Mouse (Mus musculus) adrenal gland, postnatal 36 days (tissue): ENCODE data around the gene Tep1. TPM values are rescaled to one million over a fixed set of nuclear protein-coding genes. Genes with fewer than 3 reads are reported as not detected.
A peak's percentile ranks its signal among the peaks of the same experiment; 100 is the strongest.
"Not testable (repeated sequence)": the region's sequence is repeated elsewhere in the genome, so short reads cannot be mapped to it uniquely, and the experiment has no call there.

ENCODE experiments used
- DNase-seq, 2 experiments: peaks; one replicate each; pipeline ENCODE4 v3.0.0; 2021; ENCODE audit warnings: mixed read lengths in 1 of 2
- long read RNA-seq, 2 experiments: library from polyadenylated mRNA; stranded (forward); transcript quantifications; one replicate each; pipeline ENCODE4 v2.0.0; 2021; ENCODE audit warnings: borderline sequencing depth in 2 of 2
- total RNA-seq, 2 experiments: library from RNA; stranded (reverse); gene quantifications; 2 replicates each; pipeline ENCODE4 v1.2.3; 2021

The Tep1 gene
- total RNA-seq: 10 to 100 TPM; 18.2 to 21.6 TPM
- long read RNA-seq, experiment 1, partial matches to known transcripts: 3 of 3 reads
- long read RNA-seq, experiment 1, other reads (novel, unspliced or antisense): 0 of 3 reads
- long read RNA-seq, experiment 2, partial matches to known transcripts: 1 of 2 reads
- long read RNA-seq, experiment 2, other reads (novel, unspliced or antisense): 1 of 2 reads

GRCm38 (mm10) chr14:50869889-50870804 lies at the start of gene Tep1:
TSS of gene Tep1 (minus strand) at chr14:50870560.
- peak; percentile 76 to 81 for DNase-seq

- no peak for DNase-seq
Observed at GRCm38 (mm10) chr14:50911356-50911755, 41.0 kb upstream of the Tep1 start.

GRCm38 (mm10) chr14:50908126-50908525 lies 37.8 kb upstream of the Tep1 start:
- no peak for DNase-seq

GRCm38 (mm10) chr14:50905327-50905726 lies 35.0 kb upstream of the Tep1 start:
- DNase-seq: not testable (repeated sequence)

GRCm38 (mm10) chr14:50904828-50905129 lies 34.4 kb upstream of the Tep1 start:
- no peak for DNase-seq

GRCm38 (mm10) chr14:50903973-50904827 lies 33.8 kb upstream of the Tep1 start:
- DNase-seq: peak; percentile 53 to 70

- DNase-seq: not testable (repeated sequence)
Observed at GRCm38 (mm10) chr14:50897992-50898391, 27.6 kb upstream of the Tep1 start.

- no peak for DNase-seq
Observed at GRCm38 (mm10) chr14:50897374-50897765, 27.0 kb upstream of the Tep1 start, which contains the start of gene Klhl33. TSS of gene Klhl33 (minus strand) at chr14:50897507.

- peak in 1 of 2 experiments; percentile 23 for DNase-seq
Observed at GRCm38 (mm10) chr14:50896747-50897373, 26.5 kb upstream of the Tep1 start.

- peak; percentile 58 to 67 for DNase-seq
Observed at GRCm38 (mm10) chr14:50895985-50896746, 25.8 kb upstream of the Tep1 start.

- DNase-seq: no peak
Observed at GRCm38 (mm10) chr14:50895407-50895806, 25.0 kb upstream of the Tep1 start.

- peak; percentile 53 for DNase-seq
Observed at GRCm38 (mm10) chr14:50892541-50893459, 22.4 kb upstream of the Tep1 start.

- DNase-seq: no peak
Observed at GRCm38 (mm10) chr14:50892091-50892490, 21.7 kb upstream of the Tep1 start.

GRCm38 (mm10) chr14:50891621-50892020 lies 21.3 kb upstream of the Tep1 start:
- DNase-seq: no peak

GRCm38 (mm10) chr14:50876236-50876950 lies 6.0 kb upstream of the Tep1 start:
- DNase-seq: no peak

GRCm38 (mm10) chr14:50875591-50876230 lies 5.4 kb upstream of the Tep1 start:
- DNase-seq: no peak

GRCm38 (mm10) chr14:50875175-50875574 lies 4.8 kb upstream of the Tep1 start:
- DNase-seq: no peak

- no peak for DNase-seq
Observed at GRCm38 (mm10) chr14:50871284-50871683, 924 bp upstream of the Tep1 start.

- DNase-seq: no peak
Observed at GRCm38 (mm10) chr14:50870805-50871143, 414 bp upstream of the Tep1 start.
